Mouse (Mus musculus) thymus, postnatal 14 days (tissue): ENCODE results near the gene Nudcd3.
A peak's percentile ranks its signal among the peaks of the same experiment; 100 is the strongest.

Source experiments
- DNase-seq: peaks from one replicate; pipeline ENCODE4 v3.0.0; 2021

The Nudcd3 gene

GRCm38 (mm10) chr11:6177781-6178420, 22.3 kb downstream of the Nudcd3 start:
- no peak for DNase-seq

GRCm38 (mm10) chr11:6175506-6175905, 24.7 kb downstream of the Nudcd3 start:
- peak; percentile 36 for DNase-seq

- no peak for DNase-seq
Observed at GRCm38 (mm10) chr11:6174719-6175118, 25.5 kb downstream of the Nudcd3 start.

GRCm38 (mm10) chr11:6169041-6169663, 31.1 kb downstream of the Nudcd3 start:
- no peak for DNase-seq

GRCm38 (mm10) chr11:6166351-6166750, 33.9 kb downstream of the Nudcd3 start:
- DNase-seq = no peak

GRCm38 (mm10) chr11:6165391-6166081, 34.7 kb downstream of the Nudcd3 start:
- DNase-seq = no peak

GRCm38 (mm10) chr11:6164781-6165180, 35.4 kb downstream of the Nudcd3 start:
- no peak for DNase-seq

- DNase-seq = no peak
Observed at GRCm38 (mm10) chr11:6163706-6164105, 36.5 kb downstream of the Nudcd3 start.

GRCm38 (mm10) chr11:6163062-6163461, 37.2 kb downstream of the Nudcd3 start:
- no peak for DNase-seq

- no peak for DNase-seq
Observed at GRCm38 (mm10) chr11:6161549-6161948, 38.7 kb downstream of the Nudcd3 start.

GRCm38 (mm10) chr11:6160663-6161271, 39.4 kb downstream of the Nudcd3 start:
- no peak for DNase-seq

- no peak for DNase-seq
Observed at GRCm38 (mm10) chr11:6159704-6160275, 40.4 kb downstream of the Nudcd3 start.

GRCm38 (mm10) chr11:6158515-6158914, 41.7 kb downstream of the Nudcd3 start:
- no peak for DNase-seq

GRCm38 (mm10) chr11:6157119-6157518, 43.1 kb downstream of the Nudcd3 start:
- no peak for DNase-seq

GRCm38 (mm10) chr11:6156651-6157050, 43.6 kb downstream of the Nudcd3 start:
- DNase-seq = no peak

- DNase-seq = peak; percentile 76
Observed at GRCm38 (mm10) chr11:6154211-6154701, 46.0 kb downstream of the Nudcd3 start.

- peak; percentile 17 for DNase-seq
Observed at GRCm38 (mm10) chr11:6152864-6153263, 47.4 kb downstream of the Nudcd3 start.

GRCm38 (mm10) chr11:6138233-6138950, 61.8 kb downstream of the Nudcd3 start:
- DNase-seq = no peak

GRCm38 (mm10) chr11:6132886-6133285, 67.3 kb downstream of the Nudcd3 start:
- no peak for DNase-seq

GRCm38 (mm10) chr11:6130578-6130977, 69.6 kb downstream of the Nudcd3 start:
- no peak for DNase-seq

GRCm38 (mm10) chr11:6123605-6124120, 76.6 kb downstream of the Nudcd3 start:
- DNase-seq = no peak

GRCm38 (mm10) chr11:6122631-6123030, 77.6 kb downstream of the Nudcd3 start:
- DNase-seq = peak; percentile 53
